Mouse (Mus musculus): Measurements from ENCODE around the gene Lamc1. TPM values are rescaled to one million over a fixed set of nuclear protein-coding genes. Genes with fewer than 3 reads are reported as not detected.

The Lamc1 gene
- total and polyA plus RNA-seq, 2 experiments from 2014 or later, result 62.8 to 186 TPM

- TF ChIP-seq EP300 (IDR thresholded peaks at IDR 0.05; ENCODE audit: low read depth) (no peak), CTCF (IDR thresholded peaks at IDR 0.05; ENCODE audit: low read depth) (no peak)
- H3K4me2 ChIP-seq (ENCODE audit: low read depth, low read length), result no peak overlapping the region
- H3K4me3 ChIP-seq (ENCODE audit: low read depth, low read length), result no peak overlapping the region
- no peak for DNase-seq (ENCODE audit: low spot score)
- H3K27ac ChIP-seq (ENCODE audit: low read depth), result no peak overlapping the region
- H3K27me3 ChIP-seq (ENCODE audit: control insufficient read depth, insufficient read depth, low read length), result no peaks in the 10 kb centered on the region
- ATAC-seq (ENCODE audit: insufficient read depth, low read depth), result no peak
- no peaks in the 10 kb centered on the region for H3K4me1 ChIP-seq (ENCODE audit: control insufficient read depth, insufficient read depth)
- 95% methylated on average over 1 of the region's 1 CpGs for WGBS
- H3K9ac ChIP-seq (replicated peaks; ENCODE audit: low read depth, low read length), result no peak overlapping the region
- H3K36me3 ChIP-seq (replicated peaks; ENCODE audit: control insufficient read depth, insufficient read depth, low read length), result no peaks in the 10 kb centered on the region
- no peaks in the 10 kb centered on the region for H3K9me3 ChIP-seq (replicated peaks; ENCODE audit: control insufficient read depth, low read length)
Observed at GRCm38 (mm10) chr1:153357218-153357617, 24.6 kb upstream of the Lamc1 start.

- no peak for DNase-seq (ENCODE audit: low spot score)
- no peaks in the 10 kb centered on the region for H3K9me3 ChIP-seq (replicated peaks; ENCODE audit: control insufficient read depth, low read length)
- no peaks in the 10 kb centered on the region for H3K4me1 ChIP-seq (ENCODE audit: control insufficient read depth, insufficient read depth)
- H3K4me2 ChIP-seq (ENCODE audit: low read depth, low read length), result no peak overlapping the region
- H3K4me3 ChIP-seq (ENCODE audit: low read depth, low read length), result no peak overlapping the region
- 39% methylated on average over 2 of the region's 2 CpGs for WGBS
- no peak overlapping the region for H3K9ac ChIP-seq (replicated peaks; ENCODE audit: low read depth, low read length)
- H3K27me3 ChIP-seq (ENCODE audit: control insufficient read depth, insufficient read depth, low read length), result no peaks in the 10 kb centered on the region
- peak overlapping the region; percentile 32 for H3K27ac ChIP-seq (ENCODE audit: low read depth)
- H3K36me3 ChIP-seq (replicated peaks; ENCODE audit: control insufficient read depth, insufficient read depth, low read length), result no peaks in the 10 kb centered on the region
- ATAC-seq (ENCODE audit: insufficient read depth, low read depth), result no peak
- no peak for TF ChIP-seq EP300 (IDR thresholded peaks at IDR 0.05; ENCODE audit: low read depth)
- no peak for TF ChIP-seq CTCF (IDR thresholded peaks at IDR 0.05; ENCODE audit: low read depth)
Observed at GRCm38 (mm10) chr1:153354466-153354865, 21.9 kb upstream of the Lamc1 start.

- no peak overlapping the region for H3K9ac ChIP-seq (replicated peaks; ENCODE audit: low read depth, low read length)
- H3K27me3 ChIP-seq (ENCODE audit: control insufficient read depth, insufficient read depth, low read length), result no peaks in the 10 kb centered on the region
- H3K9me3 ChIP-seq (replicated peaks; ENCODE audit: control insufficient read depth, low read length), result no peaks in the 10 kb centered on the region
- no peaks in the 10 kb centered on the region for H3K36me3 ChIP-seq (replicated peaks; ENCODE audit: control insufficient read depth, insufficient read depth, low read length)
- DNase-seq (ENCODE audit: low spot score), result peak; percentile 45
- ATAC-seq (ENCODE audit: insufficient read depth, low read depth), result peak; percentile 79
- H3K27ac ChIP-seq (ENCODE audit: low read depth), result peak overlapping the region; percentile 78
- 56% methylated on average over 18 of the region's 18 CpGs for WGBS
- no peak overlapping the region for H3K4me3 ChIP-seq (ENCODE audit: low read depth, low read length)
- peak overlapping the region; percentile 30 for H3K4me2 ChIP-seq (ENCODE audit: low read depth, low read length)
- no peaks in the 10 kb centered on the region for H3K4me1 ChIP-seq (ENCODE audit: control insufficient read depth, insufficient read depth)
- TF ChIP-seq CTCF (IDR thresholded peaks at IDR 0.05; ENCODE audit: low read depth), result no peak
- TF ChIP-seq EP300 (IDR thresholded peaks at IDR 0.05; ENCODE audit: low read depth), result 0 out of 2 replicates have a peak, but pooled peaks have one; percentile 35
Observed at GRCm38 (mm10) chr1:153353736-153354430, 21.3 kb upstream of the Lamc1 start.

- Histone ChIP-seq H3K4me2 (ENCODE audit: low read depth, low read length) (no peak overlapping the region), H3K36me3 (replicated peaks; ENCODE audit: control insufficient read depth, insufficient read depth, low read length) (no peaks in the 10 kb centered on the region), H3K4me1 (ENCODE audit: control insufficient read depth, insufficient read depth) (no peaks in the 10 kb centered on the region), H3K9me3 (replicated peaks; ENCODE audit: control insufficient read depth, low read length) (no peaks in the 10 kb centered on the region), H3K27me3 (ENCODE audit: control insufficient read depth, insufficient read depth, low read length) (no peaks in the 10 kb centered on the region), H3K27ac (ENCODE audit: low read depth) (no peak overlapping the region), H3K4me3 (ENCODE audit: low read depth, low read length) (no peak overlapping the region), H3K9ac (replicated peaks; ENCODE audit: low read depth, low read length) (no peak overlapping the region)
- 50% methylated on average over 4 of the region's 4 CpGs for WGBS
- no peak for ATAC-seq (ENCODE audit: insufficient read depth, low read depth)
- no peak for DNase-seq (ENCODE audit: low spot score)
- TF ChIP-seq CTCF (IDR thresholded peaks at IDR 0.05; ENCODE audit: low read depth), result no peak
- TF ChIP-seq EP300 (IDR thresholded peaks at IDR 0.05; ENCODE audit: low read depth), result no peak
Observed at GRCm38 (mm10) chr1:153351034-153351433, 18.4 kb upstream of the Lamc1 start.

GRCm38 (mm10) chr1:153347726-153348125 is 15.1 kb upstream of the Lamc1 start:
- Histone ChIP-seq H3K9ac (replicated peaks; ENCODE audit: low read depth, low read length) (no peak overlapping the region), H3K9me3 (replicated peaks; ENCODE audit: control insufficient read depth, low read length) (no peaks in the 10 kb centered on the region), H3K4me2 (ENCODE audit: low read depth, low read length) (no peak overlapping the region), H3K4me3 (ENCODE audit: low read depth, low read length) (no peak overlapping the region), H3K4me1 (ENCODE audit: control insufficient read depth, insufficient read depth) (no peaks in the 10 kb centered on the region), H3K27ac (ENCODE audit: low read depth) (no peak overlapping the region), H3K36me3 (replicated peaks; ENCODE audit: control insufficient read depth, insufficient read depth, low read length) (no peaks in the 10 kb centered on the region), H3K27me3 (ENCODE audit: control insufficient read depth, insufficient read depth, low read length) (no peaks in the 10 kb centered on the region)
- DNase-seq (ENCODE audit: low spot score) (no peak), ATAC-seq (ENCODE audit: insufficient read depth, low read depth) (no peak)
- no peak for TF ChIP-seq EP300 (IDR thresholded peaks at IDR 0.05; ENCODE audit: low read depth)
- TF ChIP-seq CTCF (IDR thresholded peaks at IDR 0.05; ENCODE audit: low read depth), result no peak
- 79% methylated on average over 3 of the region's 3 CpGs for whole genome bisulfite sequencing

GRCm38 (mm10) chr1:153347040-153347439 is 14.5 kb upstream of the Lamc1 start:
- 89% methylated on average over 2 of the region's 2 CpGs for WGBS
- no peak overlapping the region for H3K27ac ChIP-seq (ENCODE audit: low read depth)

More at GRCm38 (mm10) chr1:153347040-153347439, 14.5 kb upstream of the Lamc1 start:
- H3K4me1 ChIP-seq (ENCODE audit: control insufficient read depth, insufficient read depth), result no peaks in the 10 kb centered on the region
- TF ChIP-seq CTCF (IDR thresholded peaks at IDR 0.05; ENCODE audit: low read depth) (no peak), EP300 (IDR thresholded peaks at IDR 0.05; ENCODE audit: low read depth) (no peak)
- no peaks in the 10 kb centered on the region for H3K27me3 ChIP-seq (ENCODE audit: control insufficient read depth, insufficient read depth, low read length)
- ATAC-seq (ENCODE audit: insufficient read depth, low read depth), result no peak
- H3K4me3 ChIP-seq (ENCODE audit: low read depth, low read length), result no peak overlapping the region
- no peak for DNase-seq (ENCODE audit: low spot score)
- H3K9ac ChIP-seq (replicated peaks; ENCODE audit: low read depth, low read length), result no peak overlapping the region
- H3K36me3 ChIP-seq (replicated peaks; ENCODE audit: control insufficient read depth, insufficient read depth, low read length), result no peaks in the 10 kb centered on the region
- H3K9me3 ChIP-seq (replicated peaks; ENCODE audit: control insufficient read depth, low read length), result no peaks in the 10 kb centered on the region
- H3K4me2 ChIP-seq (ENCODE audit: low read depth, low read length), result no peak overlapping the region
